Mouse (Mus musculus): ENCODE data around the gene Shb.

Shb gene

DNA sequence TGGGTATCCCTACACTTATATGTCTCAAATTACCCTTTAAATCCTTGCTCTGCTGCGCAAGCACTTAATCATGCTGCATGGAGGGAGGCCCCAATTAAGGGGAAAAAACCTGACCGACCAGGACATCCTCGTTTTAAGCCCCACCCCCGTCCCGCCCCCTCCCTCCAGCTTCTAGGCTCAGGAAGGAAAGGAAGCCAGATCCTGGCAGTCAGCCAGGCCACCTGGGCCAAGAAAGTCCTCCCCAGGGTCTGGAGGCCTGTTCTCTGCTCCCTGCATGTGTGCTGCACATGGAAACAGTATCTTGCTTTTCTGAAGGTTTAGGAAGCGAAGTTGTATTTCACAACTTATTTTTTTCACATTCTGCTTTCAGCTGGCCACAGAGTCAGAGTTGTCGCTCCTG, at the start of gene Shb:
Gene Shb (minus strand): TSS at position 96 of the 400 bp plus-strand sequence.
- DNase-seq (ENCODE audit: low spot score): peak; percentile 58

DNA sequence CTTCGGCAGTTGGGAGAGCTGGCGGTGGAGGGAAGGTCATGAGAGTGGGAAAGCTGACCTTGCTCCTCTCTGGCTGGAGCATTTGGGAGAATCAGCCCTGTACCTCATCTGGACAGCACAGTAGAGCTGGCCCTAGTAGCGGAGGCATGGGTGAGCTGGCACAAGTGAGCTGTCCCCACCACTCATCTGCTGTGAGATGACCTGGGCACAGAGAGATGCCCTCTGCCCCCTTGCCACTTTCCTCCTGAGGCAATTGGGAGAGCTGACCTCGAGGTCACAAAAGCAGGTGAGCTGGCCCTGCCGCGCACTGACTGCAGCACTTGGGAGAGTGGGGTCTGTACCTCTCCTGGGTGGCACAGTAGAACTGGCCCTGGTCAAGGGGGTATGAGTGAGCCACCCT, 48.8 kb upstream of the Shb start:
- no peak for DNase-seq (ENCODE audit: low spot score)

DNA sequence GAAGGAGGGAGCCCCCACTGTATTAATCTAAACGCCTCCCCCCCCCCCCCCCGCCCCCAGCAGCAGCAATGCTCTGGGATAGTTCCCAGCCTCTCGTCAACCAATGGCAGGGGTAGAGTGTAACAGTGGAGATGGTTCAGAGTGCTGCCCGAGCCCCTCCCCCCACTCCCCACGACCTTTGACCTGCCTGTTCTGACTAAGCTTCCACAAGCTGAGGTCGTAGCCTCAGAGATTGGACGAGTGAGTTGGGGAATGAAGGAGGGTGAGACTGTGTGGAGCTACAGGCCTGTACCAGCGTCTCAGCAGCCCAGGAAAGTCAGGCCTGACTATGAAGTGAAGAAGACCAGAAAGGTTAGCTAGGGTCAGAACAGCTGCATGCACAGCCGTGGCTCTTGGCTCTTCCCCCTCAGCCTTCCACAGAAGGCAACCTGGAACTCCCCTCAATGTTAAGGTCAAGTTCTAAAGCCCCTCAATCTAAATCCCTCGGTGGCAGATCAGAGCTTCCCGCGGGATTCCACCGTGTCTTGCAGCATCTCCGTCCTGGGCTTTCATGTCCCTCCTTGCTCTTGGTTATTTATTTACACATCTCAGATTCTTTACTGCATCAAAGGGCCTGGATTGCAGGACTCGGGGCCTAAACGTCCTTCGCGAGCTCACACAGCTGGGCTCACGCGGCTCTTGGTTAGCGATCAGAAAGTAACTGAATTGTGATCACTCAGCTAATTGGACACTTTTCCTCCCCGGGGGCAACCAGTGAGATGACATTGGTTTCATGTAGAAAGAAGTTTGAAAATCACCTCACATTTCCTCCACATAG, 46.5 kb upstream of the Shb start:
- DNase-seq (ENCODE audit: low spot score): no peak

DNA sequence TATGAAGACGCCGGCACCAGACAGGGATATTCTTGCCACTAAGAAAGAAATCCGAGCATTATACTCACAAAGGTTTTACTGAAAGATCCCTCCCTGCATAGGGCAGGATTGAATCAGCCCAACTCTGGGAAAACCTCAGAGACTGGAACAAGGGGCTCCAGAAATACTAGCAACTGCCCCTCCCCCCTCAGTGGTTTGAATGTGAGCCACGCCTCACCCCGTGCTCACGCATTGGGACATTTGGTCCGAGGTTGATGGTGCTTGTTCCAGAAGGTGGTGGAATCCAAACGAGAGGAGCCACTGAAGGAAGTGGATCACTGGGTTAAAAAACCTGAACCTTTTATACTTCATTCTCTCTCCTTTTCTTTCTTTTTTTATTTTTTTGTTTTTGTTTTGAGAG, 45.4 kb upstream of the Shb start:
- DNase-seq (ENCODE audit: low spot score): no peak

DNA sequence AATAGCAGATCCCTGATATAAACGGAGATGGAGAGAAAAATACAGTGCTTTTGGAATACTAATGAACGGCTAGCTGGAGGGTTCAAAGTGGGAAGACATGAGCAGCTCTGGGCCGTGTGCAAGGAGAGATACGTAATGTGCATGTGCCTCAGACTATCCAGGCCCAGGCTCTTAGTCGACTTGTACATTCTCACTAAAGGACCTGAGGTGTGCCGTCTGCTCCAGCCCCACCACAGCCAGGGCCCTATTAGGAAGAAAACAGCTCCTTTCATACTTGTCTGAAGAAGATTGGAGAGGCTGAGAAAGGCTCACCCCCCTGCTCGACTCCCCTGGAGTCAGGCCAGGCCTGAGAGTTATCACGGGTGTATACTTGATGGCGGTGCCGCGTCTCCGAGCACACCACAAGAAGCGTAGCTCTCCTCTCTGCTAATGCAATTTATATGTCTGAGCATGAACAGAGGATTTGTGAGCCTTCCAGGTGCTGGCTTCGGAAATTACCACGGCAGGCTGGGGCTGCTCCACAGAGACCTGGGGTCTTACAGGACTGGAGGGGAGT, 42.4 kb upstream of the Shb start:
- DNase-seq (ENCODE audit: low spot score): no peak

DNA sequence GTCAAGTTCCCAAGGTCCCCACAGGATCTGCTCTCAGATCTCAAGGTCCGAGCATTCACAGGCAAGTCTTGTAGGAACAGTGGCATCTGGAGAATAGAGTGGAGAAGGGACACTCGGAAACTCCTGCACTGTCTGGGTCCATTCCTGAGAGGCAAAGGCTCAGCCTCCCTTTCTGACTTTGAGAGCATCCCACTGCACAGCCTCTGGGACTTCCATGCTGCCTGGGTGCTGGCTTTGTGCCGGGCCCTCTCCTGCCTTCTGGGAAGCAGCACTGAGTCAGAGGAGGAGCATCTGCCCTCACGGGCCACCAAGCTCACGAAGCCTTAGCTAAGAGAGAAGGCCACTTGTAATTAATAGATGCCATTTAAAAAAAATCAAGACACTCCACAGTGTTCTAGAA, 37.3 kb upstream of the Shb start:
- peak; percentile 15 for DNase-seq (ENCODE audit: low spot score)

DNA sequence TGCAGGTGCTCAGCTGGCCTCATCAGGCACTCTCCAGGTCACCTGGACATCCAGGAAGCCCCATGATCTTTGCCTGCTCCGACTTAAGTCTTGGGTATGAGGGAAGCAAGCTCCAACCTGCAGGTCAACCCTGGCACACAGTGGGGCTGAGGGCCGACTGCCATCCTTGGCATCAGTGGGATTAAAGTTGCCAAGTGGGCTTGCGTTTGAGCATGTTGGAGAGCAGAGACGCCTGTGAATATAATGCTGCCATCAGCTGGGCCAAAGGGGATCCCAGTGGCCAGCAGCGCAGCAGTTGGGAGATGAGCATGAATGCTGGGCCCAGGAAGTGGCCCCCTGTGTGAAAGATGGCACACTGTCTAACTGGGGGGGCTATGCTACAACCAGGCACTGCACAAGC, 25.9 kb upstream of the Shb start:
- DNase-seq (ENCODE audit: low spot score): no peak

DNA sequence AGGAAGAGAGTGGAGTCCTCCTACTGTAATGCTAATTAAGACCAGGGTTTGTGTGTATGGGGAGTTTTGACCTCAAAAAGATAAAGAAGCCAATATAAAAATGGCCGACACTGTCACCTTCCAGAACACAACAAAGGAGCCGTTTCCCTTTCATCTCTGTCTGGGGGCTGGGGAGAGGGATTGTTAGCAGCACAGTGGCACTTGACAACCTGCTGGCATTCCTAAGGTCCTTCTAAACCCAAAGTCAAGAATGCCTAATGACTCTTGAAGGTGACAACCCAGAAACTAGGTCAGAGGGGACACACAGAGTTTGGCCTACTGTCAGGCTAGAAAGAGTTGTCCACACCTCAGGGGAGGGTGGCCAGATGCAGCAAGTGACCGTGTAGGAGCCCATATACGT, 20.3 kb upstream of the Shb start:
- DNase-seq (ENCODE audit: low spot score): no peak

DNA sequence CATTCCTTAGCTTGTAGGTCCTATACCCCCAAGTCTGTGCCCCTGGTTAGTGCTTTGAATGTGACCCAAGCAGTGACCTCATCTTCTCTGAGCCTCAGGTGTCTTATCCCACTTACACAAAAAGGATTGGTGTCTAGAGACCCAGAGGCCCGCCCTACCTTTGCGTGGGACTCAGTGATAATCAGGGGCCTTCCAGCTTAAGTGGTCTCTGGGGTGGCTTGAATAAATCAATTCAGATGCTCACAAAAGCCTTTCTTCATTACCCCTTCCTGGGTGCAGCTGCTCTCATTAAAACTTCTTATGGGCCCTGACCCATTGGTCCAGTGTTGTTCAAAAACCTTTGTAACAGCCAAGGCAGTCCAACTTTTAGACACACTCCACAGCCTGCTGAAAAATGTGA, 18.7 kb upstream of the Shb start:
- DNase-seq (ENCODE audit: low spot score): no peak

DNA sequence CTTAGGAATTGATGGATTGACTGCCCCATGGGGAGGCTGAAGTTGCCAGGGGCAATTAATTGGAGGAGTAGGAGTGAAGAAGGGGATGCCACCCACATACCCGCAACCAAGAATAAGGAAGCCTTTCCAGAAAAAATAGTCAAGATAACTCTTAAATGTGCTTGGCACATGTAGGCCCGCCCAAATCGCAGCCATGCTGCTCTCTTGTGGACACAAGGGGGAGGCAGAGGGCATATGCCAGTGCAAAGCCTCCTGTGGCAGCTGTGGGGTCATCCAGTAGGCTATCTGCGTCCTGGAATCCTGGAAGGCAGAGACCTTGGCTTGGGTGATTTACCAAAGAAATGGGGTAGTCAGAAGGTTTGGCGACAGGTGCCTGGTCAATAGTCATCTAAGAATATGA, 17.2 kb upstream of the Shb start:
- DNase-seq (ENCODE audit: low spot score): no peak

DNA sequence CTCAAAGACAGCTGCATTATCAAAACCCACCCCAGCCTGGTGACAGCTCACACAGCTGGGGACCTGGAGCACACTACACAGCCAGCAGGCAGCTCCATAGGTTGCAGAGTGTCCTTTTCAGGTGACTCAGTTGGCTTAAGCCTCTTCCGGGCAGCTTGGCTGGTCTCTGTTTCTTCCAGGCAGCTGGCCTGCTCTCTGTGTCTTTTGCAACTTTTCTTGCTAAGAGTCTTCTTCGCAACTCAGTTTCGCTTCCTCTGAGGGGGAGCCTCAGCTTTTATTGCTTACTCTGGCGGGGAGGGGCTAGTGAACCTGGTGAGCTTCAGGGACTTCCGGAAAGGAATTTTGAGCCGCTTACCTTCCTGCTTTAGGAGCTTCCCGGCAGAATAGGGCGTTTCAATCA, 13.6 kb upstream of the Shb start:
- DNase-seq (ENCODE audit: low spot score): no peak

DNA sequence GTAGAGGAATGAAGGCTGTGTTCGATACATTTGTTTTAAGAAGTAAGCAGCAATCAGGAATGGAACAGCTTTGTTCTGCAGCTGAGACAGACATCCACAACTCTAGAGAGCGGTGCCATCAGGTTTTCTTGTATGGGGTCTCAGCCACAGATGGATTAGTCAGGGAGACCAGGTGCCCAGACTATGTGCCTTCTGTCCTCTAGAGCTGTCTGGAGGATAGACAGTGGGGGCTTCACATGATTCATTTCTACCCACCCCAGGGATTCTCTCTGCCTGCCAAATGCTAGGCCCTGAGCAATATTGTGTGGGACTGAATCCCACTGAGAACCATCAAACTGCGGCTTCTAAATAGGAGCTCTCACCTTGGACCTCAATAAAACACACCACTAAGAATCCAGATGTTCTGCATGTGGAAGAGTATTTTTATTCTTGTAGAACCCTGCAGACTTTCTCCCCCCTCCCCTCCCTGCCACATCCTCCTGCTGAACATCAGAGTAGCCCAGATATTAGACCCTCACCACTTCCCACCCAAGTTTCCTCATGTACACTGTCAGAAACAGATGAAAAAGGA, 11.3 kb upstream of the Shb start:
- DNase-seq (ENCODE audit: low spot score): no peak

DNA sequence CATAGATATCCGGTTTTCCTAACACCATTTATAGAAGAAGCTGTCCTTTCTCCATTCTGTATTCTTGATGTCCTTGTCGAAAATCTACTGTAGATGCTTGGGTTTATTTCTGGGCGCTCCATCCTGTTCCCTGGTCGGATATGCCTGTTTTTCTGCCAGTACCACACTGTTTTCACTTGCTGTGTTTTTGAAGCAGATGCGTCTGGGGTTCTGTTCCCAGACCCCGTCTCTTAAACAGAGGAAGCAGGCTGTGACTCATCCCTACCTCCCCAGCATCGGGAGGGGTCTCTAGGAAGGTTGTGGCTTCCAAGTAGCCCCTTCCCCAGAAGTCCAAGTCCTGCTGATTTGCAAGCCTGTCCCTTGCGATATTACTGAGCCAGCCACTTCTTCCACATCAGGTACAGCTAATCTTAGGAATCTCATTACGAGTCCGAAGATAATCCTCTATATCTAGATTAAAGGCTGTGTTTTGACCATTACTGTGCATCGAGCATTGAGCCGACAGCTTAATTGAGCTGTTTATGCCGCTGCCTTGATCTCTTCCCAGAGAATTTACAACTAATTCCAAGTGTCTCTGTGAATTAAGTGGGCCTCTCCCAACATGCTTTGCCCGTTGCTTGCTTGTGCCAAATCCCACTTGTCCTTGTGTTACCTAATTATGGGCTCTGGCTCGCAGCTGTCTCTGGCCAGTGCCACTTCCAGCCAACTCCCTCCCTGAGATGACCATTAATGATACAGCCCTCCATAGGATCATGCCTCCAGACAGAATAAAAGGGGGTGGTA, 8.1 kb upstream of the Shb start:
- DNase-seq (ENCODE audit: low spot score): no peak

DNA sequence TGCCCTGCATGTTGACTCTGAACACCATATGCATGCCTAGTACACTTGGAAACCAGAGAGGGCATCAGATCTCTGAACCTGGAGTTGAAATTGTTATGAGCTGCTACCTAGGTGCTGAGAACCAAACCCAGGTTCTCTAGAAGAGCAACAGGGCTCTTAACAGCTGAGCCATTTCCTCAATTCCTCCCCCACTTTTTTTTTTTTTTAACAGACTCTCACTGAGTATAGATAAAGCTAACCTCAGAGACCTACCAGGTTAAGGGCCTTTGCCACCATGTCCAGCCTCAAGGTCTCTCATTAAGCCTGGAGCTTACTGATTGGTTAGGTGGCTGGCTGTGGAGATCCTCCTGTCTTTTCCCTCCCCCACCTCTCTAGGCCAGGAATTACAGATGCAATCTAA, 6.9 kb upstream of the Shb start:
- no peak for DNase-seq (ENCODE audit: low spot score)

DNA sequence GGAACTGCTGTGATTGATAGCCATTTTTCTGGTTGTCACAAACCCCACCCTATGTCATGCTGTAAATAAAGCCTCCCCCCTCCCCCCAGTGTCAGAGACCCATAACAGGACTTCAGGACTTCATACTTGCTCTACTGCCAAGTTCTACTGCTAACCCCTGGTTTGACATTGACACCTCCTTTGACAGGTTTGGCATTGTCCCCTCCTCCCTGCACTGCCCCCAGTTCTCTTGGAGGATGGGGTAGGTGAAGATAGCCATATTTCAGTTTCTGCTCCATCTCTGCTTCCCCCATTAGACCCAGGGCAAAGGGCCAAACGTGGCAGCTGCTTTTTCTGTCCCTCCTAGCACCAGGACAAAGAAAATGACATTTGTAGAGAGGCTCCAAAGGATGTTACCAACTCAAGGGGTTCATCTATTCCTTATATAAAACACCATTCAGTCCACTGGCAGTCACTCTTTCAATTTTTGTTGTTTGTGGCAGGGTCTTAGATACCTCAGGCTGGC, 1.2 kb upstream of the Shb start:
- DNase-seq (ENCODE audit: low spot score): no peak

DNA sequence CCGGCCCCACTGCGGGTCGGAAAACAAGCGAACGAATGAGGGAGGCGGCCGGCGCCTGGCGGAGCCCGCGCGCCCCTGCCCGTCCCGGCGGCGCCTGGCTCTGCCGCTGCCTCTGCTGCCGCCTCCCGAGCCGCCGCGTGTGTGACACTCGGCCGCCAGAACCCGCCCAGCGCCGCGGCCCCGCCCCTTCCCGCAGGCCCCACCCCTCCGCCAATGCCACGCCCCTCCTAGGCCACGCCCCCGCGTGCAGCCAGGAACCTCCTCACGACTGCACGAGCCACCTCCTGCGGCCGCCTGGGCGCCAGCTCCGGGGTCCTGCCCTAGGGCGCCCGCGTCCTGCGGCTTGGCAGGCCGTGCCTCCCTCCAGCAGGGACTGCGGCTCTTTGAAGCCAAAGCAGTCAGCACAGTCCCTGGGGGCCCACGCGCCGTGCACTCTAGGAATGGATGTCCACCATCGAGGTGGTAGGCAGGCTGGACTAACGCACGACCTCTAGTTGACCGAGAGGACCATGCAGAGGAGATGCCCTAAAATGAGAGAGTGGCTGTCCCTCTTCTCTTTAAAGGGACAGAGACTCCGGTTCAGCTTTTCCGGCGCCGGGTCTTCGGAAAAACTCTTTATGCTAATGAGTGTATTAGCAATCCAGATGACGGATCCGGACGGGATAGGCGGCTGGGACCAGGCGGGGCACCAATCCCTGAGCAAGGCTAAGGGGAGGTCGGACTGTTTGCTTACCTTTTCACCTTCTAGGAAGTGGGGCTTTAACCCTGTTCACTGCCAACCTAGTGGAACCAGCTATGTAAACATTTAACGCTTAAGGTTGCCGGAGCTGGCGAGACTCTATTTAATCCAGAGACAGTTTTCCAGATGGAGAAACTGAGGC, 1.4 kb downstream of the Shb start:
- peak; percentile 87 for DNase-seq (ENCODE audit: low spot score)

DNA sequence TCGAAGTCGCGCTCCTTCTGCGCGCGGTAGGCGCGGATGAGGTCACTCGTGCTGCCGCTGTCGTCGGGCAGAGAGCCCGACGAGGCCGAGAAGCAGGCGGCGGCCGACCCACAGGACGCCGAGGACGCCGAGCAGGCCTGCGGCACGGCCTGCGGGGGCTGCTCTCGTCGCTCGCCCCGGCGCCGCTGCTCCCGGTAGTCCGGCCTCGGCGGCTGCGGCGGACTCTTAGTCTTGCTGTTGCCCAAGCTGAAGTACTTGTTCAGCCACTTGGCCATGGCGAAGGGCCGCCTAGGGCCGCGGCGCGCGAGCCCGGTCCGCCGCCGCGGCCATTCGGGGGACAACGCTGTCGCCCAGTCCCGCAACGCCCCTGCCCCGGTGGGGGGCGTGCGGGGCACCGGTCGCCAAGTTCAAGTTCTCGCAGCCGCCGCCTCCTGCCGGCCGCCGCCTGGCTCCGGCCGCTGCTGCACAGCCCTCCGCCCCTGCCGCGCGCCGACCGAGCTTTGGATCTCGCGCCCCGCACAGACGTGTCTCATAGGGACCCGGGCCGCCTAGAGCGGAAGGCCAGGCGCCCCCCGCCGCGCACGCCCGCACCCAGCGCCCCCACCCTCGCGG, 2.2 kb downstream of the Shb start:
- DNase-seq (ENCODE audit: low spot score): no peak

DNA sequence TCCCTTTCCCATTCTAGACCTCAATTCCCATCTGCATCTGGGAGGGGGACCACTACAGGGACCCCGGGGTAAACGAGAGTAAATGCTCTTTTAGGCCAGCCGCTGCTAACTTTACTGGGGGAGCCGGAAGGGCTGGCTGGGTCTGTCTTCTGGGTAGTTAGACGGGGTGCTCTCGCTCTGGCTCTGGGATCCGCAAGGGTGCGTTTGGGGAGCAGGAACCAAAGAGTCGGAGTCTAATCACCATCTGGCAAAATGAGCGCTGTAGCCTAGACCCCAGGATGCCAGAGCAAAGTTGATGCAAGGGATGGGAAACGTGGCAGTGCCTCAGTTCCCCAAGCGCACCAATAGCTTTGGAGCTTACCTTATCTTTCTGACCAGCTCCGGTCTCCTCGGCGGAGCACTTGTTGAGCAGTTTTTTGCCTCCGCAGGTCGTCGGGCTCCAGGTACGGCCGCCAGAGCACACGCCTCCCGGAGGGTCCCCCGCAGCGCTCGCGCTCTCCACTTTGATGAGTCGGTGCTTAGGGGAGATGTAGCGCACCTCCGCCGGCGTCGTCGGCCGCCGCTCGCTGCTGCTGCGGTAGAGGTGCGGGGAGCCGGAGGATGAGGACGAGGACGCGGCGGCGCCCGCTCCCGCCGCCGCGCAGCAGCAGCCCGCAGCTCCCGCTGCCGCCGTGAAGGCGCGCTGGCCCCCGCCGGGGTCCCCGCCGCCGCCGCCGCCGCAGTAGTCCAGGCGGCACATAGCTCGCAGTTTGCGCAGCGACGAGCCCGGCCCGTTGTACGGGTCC, 2.9 kb downstream of the Shb start:
- DNase-seq (ENCODE audit: low spot score): no peak

DNA sequence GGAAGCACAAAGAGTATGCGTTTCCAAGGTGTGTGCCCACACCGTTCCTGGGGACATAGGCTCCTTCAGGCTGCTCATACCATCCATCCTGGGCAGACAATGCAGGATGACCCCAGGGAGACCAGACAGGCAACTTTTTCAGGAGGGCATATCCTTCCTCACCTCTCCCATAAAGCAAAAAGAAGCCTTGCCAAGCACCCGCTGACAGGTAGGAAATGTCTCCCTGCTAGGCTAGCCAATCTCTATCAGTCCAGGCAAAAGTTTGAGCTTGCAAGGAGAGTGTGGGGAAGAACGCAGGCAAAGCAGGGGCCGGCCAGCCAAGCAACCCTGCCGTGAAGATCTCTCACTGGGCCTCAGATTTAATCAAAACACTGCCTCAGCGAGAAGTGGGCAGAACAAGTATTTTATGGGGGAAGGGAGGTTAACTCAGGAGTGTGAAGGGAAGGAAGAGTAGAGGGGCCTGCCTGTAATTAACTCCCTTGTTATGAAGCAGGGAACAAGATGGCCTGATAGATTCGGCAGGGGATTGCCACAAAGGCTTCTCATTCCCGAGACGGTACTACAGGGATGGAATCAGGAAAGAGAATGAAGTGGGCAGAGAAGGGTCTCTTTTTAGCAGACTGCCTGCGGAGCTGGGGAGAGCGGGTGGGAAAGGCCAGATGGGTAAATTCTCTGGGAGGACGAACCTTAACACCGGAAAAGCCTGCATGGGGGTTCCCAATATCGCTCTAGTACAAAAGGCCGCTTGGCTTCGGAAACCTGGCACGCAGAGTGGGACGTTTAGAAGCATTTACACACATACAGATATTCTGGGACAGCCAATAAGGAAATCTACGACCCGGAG, 3.7 kb downstream of the Shb start:
- no peak for DNase-seq (ENCODE audit: low spot score)
